Mouse (Mus musculus) layer of hippocampus, adult 11-12 months (tissue): Measurements from ENCODE around the gene Nsun2.

Experiments
- DNase-seq: peaks from one replicate; pipeline ENCODE4 v3.0.0; 2022; ENCODE audit warnings: low spot score

Gene Nsun2

GRCm38 (mm10) chr13:69636375-69636774 lies 102.8 kb downstream of the Nsun2 start:
- no peak for DNase-seq

- no peak for DNase-seq
Measured at GRCm38 (mm10) chr13:69636816-69637215, 103.3 kb downstream of the Nsun2 start.

- DNase-seq = no peak
Measured at GRCm38 (mm10) chr13:69637657-69638056, 104.1 kb downstream of the Nsun2 start.

GRCm38 (mm10) chr13:69638108-69638626 lies 104.6 kb downstream of the Nsun2 start:
- DNase-seq = no peak

- no peak for DNase-seq
Measured at GRCm38 (mm10) chr13:69639251-69639650, 105.7 kb downstream of the Nsun2 start.

- DNase-seq = no peak
Measured at GRCm38 (mm10) chr13:69640126-69640525, 106.6 kb downstream of the Nsun2 start.

GRCm38 (mm10) chr13:69640541-69640940 lies 107.0 kb downstream of the Nsun2 start:
- no peak for DNase-seq

GRCm38 (mm10) chr13:69641017-69641416 lies 107.5 kb downstream of the Nsun2 start:
- no peak for DNase-seq

- DNase-seq = no peak
Measured at GRCm38 (mm10) chr13:69642656-69643216, 109.2 kb downstream of the Nsun2 start.

- DNase-seq = no peak
Measured at GRCm38 (mm10) chr13:69643937-69644336, 110.4 kb downstream of the Nsun2 start.

GRCm38 (mm10) chr13:69644427-69645166 lies 111.1 kb downstream of the Nsun2 start:
- no peak for DNase-seq

- DNase-seq = no peak
Measured at GRCm38 (mm10) chr13:69645694-69646423, 112.3 kb downstream of the Nsun2 start.

GRCm38 (mm10) chr13:69646481-69646880 lies 112.9 kb downstream of the Nsun2 start:
- no peak for DNase-seq

- no peak for DNase-seq
Measured at GRCm38 (mm10) chr13:69654508-69654907, 121.0 kb downstream of the Nsun2 start.

GRCm38 (mm10) chr13:69672121-69672520 lies 138.6 kb downstream of the Nsun2 start:
- DNase-seq = no peak

- DNase-seq = no peak
Measured at GRCm38 (mm10) chr13:69672565-69672964, 139.0 kb downstream of the Nsun2 start.

GRCm38 (mm10) chr13:69673197-69673920 lies 139.8 kb downstream of the Nsun2 start:
- no peak for DNase-seq

- no peak for DNase-seq
Measured at GRCm38 (mm10) chr13:69673921-69674618, 140.5 kb downstream of the Nsun2 start.
